Mouse (Mus musculus) kidney, adult 18-20 months (tissue): ENCODE measurements around the gene Rft1.
A peak's percentile ranks its signal among the peaks of the same experiment; 100 is the strongest.

Source experiments
- DNase-seq: peaks from one replicate; pipeline ENCODE4 v3.0.0; 2021

Gene Rft1

DNA sequence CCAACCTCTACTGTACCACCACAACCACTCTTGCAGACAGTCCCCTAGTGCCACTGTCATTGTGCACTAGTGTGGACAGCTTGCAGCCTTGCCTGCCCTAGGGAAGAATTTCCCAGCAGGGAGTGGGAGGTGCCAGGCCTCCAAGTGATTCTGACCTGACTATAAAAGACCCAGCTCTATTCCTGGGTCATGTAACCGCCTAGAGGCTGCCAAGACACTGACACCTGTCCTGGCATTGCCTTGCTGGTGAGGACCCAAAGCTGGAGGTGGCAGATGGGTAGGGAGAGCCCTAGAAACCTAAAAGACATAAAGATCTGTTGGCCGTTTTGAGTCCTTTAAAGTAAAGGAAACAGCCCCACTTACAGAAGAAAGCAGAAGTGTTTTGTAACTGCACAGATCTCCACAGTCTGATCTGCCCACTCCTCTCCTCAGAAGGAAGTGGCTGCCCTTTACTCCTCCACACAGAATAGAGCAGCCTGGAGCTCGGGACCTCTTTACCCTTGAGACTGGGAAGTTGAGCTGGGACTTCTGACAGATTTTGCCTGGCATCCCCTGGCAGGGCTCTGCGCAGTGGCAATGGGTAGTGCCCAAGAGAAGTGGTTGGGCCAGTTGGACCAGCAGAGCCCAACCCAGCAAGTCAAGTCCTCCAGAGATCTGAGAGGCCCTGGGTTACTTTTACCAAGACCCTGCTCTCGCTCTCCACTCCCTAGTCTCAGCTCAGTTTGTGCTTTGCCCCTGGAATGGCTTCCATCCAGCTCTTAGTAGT, 23.2 kb upstream of the Rft1 start:
- DNase-seq, result peak; percentile 57

DNA sequence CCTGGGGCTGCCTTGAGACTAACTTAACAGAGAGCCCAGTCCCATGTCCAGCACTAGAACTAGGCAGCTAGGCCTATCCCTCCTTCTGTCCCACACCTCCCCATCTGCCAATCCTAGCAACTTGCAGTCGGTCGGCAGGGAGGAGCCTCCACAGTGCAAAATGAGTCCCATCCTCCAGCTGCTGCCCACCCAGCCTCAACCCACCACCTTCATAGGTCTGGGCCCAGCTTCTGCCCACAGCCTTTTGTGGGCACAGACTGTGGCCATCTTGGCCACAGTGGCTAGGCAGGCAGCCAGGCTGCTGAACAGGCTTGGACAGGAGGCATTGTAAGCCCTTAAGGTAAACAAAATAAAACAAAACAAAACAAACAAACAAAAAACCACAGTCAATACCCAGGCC, 22.3 kb upstream of the Rft1 start:
- DNase-seq, result no peak

- DNase-seq, result no peak
Measured at GRCm38 (mm10) chr14:30633708-30634107, 20.5 kb upstream of the Rft1 start.

GRCm38 (mm10) chr14:30634418-30634817, 19.7 kb upstream of the Rft1 start:
- DNase-seq, result no peak

DNA sequence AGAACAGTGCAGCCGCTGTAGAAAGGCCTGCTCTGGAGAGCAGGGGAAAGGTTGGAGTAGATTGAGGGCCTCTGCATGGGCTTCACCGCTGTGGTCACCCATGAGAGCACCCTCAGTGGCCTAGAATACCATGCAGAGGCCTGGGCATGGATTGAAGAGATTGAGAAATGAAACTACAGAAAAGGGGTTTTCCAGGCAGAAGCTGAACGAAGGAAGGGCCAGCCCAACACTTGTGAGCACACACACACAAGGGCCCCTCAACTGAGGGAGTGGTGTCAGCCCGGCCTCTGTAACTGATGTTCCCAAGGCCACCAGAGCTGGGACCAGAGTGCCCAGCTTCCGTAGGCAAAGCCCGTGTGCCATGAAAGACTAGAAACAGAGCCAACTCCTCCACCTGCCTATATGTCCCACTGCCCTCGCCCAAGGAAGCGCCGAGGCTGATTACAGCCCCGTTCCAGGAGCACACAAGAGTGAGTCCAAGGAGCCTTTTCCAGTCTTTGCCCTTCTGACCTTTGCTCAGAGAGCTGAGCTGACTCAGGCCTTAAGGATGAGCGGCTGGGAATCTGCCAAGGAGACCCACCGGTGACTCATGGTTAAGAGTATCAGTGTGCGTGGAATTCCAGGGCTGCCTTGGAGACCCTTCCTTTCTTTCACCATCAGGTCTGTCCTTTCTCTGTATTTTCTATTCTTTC, 18.8 kb upstream of the Rft1 start:
- DNase-seq, result peak; percentile 81

- peak; percentile 19 for DNase-seq
Measured at GRCm38 (mm10) chr14:30636499-30636898, 17.7 kb upstream of the Rft1 start.

DNA sequence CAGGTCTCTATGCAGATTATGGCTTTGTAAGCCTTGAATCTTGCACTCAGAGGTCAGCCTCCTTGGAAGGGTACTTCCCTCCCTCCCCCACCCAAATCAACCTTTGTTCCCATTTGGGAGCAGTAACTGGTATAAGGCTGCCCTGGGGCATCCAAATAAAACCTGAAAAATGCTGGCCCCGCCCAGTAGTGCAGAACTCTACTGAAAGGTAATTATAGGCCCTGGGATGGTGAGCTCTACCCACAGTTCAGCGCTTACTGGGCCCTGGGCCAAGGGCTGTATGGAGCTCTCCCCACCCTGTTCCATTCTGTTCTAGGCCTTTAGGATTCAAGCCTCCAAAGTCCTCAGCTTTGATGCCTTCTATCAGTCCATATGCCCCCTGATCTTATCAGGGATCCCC, 17.1 kb upstream of the Rft1 start:
- peak; percentile 76 for DNase-seq

- DNase-seq, result peak; percentile 45
Measured at GRCm38 (mm10) chr14:30638009-30638408, 16.2 kb upstream of the Rft1 start.

GRCm38 (mm10) chr14:30638686-30639085, 15.5 kb upstream of the Rft1 start:
- no peak for DNase-seq

DNA sequence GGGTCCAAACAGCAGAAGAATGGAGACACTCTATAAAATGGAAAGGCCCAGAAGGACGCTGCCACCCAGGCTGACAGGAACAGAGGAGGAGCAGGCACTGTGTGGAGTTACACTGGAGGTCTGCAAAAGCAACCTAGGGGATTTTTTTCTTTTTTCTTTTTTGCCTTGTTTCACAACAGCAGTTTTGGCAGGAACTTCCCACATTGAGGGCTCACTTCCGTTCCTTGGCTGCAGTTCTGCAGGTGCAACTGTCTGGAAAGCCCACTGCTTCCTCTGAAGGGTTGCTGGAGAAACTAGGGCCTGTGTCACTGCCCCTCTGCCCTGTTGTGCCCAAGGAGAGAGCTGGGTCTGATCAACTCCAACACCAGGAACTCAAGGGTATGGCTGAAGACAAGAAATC, 12.4 kb upstream of the Rft1 start:
- peak; percentile 1 for DNase-seq

DNA sequence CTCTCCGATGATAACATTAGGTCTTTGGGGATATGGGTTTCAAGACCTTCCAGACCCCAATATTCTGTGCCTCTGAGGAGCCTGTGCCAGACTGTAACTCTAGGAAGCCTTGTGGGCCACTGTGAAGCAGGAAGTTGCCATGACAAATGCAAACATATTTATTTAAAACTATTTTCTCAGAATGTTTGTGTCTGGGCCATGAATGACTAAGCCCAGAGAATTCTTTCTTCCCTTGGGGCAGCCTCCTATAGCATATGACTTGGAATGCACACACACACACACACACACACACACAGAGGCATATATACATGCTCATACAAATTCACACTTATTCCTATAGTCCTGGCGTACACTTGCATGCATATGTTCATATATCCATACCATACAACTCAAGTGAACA, 10.1 kb upstream of the Rft1 start:
- peak; percentile 1 for DNase-seq

DNA sequence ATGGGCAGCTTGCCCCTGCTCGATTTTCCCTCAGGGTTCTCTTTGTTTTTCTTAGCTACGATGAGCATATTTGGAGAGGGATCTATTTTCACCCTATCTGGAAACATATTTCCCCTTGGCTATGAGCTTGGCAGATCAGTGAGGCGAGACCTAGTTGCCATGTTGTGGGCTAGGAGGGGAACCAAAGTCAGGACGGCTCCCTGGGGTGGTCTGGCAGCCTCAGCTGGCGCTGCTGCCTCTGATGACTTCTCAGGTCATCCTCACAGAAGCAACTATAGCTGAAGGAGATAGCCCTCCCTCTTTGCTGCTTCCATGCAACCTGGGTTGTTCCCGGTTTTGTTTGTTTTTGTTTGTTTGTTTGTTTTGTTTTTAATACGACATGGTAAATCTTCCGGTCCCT, 9.1 kb upstream of the Rft1 start:
- peak; percentile 1 for DNase-seq

DNA sequence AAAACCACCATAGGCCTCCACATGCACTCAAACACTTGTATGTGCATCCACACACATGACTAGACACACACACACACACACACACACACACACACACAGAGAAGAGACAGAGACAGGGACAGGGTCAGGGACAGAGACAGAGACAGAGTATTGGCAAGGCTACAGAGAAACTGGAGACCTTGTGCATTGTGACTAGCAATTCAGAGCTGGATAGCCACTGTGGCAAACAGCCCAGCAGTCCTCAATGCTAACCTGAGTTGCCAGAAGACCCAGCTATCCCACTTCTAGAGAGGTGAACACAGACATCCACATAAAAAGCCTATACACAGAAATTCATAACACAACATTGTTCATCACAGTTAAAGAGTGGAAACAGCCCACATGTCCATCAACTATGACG, 7.7 kb upstream of the Rft1 start:
- no peak for DNase-seq

GRCm38 (mm10) chr14:30648478-30648877, 5.7 kb upstream of the Rft1 start:
- DNase-seq, result peak; percentile 17

DNA sequence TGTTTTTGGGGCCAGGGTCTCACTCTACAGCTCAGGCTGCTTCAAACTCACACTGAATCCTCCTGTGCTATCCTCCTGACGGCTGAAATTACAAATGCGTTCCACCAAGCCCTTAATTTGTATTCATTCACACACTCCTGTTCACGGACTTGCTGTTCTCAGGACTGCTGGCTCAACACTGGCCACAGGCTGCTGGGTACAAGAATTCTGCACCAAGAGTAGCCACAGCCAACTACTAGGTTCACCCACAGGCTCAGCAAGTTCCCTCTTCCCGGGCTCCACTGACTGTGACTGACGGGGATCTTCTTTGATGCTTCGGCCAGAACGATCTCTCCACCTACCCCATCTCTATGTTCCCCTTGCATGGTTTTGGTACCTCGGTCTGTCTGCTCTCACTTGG, 4.4 kb upstream of the Rft1 start:
- DNase-seq, result no peak

DNA sequence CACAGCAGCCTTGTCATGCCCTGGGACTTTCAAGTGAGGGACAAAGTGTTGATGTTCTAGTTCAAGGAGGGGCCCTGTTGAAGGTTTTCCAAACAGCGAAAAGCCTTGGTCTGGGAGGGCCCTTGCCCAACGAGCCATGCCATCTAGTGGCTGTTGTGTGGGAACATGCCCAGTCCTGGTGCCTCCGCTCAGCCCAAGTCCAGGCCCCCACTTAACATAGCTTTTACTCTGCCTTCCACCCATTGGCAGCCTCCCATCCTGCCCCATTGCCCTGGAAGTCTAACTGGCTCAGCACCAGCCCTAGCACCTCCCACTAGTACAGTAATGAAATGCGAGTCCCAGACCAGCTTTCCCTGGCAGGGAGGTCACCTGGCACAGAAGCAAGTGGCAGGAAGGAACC, 3.2 kb upstream of the Rft1 start:
- DNase-seq, result peak; percentile 90

DNA sequence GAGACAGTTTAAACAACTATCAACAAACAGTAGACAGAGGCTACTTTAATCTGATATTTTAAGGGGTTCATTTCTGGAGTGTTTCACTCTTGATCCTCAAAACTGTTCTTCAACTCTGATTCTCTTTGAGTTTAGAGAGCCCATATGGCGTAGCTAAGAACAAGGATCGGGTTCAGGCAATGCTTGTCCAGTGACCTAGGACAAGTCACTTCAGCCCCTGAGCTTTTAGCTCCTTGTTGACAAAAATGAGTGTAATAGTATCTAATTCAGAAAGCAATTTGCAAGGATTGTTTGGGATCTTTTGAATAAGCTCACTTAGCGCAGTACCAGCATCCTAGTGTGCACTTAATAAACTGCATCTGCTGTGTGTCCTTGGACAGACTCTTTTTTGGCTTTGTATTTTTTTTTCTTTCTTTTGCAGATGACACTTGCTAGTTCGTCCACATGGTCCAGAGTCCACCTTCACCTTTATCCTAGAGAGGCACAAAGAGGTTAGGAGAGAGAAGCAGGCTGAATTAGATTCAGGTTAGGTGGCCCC, 600 bp downstream of the Rft1 start:
- no peak for DNase-seq

DNA sequence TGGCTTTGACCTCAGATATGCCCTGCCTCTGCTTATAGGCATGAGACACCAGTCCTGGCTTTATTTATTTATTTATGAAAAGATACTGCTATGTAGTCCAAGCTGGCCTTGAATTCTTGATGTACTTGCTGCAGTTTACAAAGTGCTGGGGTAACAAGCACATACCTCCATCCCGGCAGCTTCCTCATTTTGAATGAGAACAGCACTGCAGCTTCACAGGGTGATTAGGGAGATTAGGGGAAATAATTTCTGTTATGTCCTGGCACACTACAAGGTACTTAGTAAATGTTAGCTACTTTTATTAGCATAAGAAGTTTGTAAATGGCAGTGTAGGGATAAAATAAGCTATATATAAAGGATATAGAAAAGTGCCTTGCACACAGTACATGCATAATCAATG, 1.4 kb downstream of the Rft1 start:
- no peak for DNase-seq

DNA sequence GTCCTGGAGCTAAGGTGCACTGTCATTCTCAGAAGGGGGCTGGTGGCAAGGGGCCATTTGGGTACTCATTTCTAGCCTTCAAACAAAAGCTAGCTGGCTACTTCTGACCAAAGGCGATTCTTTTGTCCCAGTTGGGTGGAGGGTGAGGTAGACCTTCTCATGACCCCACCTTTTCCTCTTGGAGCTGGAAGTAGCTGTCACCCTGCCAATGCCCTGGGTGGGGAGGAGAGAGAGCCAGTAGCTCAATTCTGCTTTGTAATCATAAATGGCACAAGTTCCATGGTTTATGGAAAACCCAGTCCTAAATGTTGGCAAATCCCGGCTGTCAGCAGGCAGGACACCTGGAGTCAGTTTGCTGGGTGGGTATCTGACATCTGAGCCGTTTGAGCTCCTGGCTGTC, 11.9 kb downstream of the Rft1 start:
- DNase-seq, result peak; percentile 27

DNA sequence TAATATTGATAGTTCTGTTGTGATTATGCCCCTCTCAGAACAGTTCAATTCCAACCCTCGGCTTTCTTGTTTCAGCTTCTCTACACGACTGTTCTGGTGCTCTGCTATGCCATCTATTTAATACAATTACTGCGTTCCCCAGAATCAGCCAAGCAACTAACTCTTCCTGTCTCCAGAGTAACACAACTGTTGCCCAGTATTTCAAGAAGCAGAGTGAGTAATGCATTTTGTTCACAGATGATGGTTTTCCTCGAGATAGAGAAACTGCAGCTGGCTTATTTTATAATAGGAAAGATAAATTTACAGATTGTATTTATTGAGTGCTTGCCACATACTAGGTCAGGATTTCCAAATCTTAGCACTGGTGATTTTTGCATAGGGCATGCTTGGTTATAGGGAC, 12.4 kb downstream of the Rft1 start:
- DNase-seq, result no peak

DNA sequence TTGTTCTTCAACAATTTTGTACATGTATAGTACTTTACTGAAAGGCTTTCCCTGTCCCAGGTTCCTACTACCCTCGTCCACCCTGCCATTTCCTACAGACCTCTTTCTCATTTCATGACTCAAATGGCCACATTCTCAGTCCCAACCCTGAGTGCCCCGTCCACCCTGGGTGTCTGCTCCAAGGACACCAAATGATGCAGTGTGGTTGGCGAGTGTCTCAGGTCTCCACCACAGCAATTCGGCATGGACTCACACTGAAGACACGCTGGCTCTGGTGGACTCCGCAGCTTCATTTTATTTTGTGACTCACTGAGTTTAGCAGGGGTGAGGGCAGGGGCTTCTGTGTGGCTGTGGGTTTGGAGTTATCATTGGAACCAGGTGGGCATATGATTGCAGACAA, 16.0 kb downstream of the Rft1 start:
- DNase-seq, result no peak

GRCm38 (mm10) chr14:30671095-30671985, 17.2 kb downstream of the Rft1 start:
- no peak for DNase-seq

- peak; percentile 89 for DNase-seq
Measured at GRCm38 (mm10) chr14:30671986-30672312, 17.8 kb downstream of the Rft1 start.

GRCm38 (mm10) chr14:30674947-30675346, 20.8 kb downstream of the Rft1 start:
- DNase-seq, result no peak
